Mouse (Mus musculus): Measurements from ENCODE around the gene Csad. TPM values are rescaled to one million over a fixed set of nuclear protein-coding genes. Genes with fewer than 3 reads are reported as not detected.
A peak's percentile ranks its signal among the peaks of the same experiment; 100 is the strongest.

Gene Csad
- polyA plus RNA-seq, 1 experiment, result not detected

DNA sequence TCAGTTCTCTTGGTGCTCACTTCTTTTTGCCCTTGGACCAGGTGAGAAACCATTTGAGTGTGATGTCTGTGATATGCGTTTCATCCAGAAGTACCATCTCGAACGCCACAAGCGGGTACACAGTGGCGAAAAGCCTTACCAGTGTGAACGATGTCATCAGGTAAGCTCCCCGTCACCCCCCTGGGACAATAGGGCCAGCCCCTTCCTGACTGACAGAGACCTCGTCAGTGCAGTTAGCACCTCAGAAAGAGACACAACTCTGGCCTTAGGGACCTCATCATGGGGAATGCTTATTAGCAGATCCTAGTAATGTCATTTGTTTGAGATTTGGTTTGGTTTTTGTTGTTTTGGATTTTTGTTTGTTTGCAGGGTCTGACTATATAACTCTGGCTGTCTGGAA, 4.6 kb upstream of the Csad start:
- WGBS, result 87% methylated on average over 8 of the region's 8 CpGs
- TF ChIP-seq POLR2A (IDR thresholded peaks at IDR 0.05; ENCODE audit: insufficient read depth, low read depth, low read length) (no peak), CTCF (IDR thresholded peaks at IDR 0.05; ENCODE audit: insufficient read depth, low read depth, low read length) (no peak)
- Histone ChIP-seq H3K27ac (ENCODE audit: insufficient read depth, low read depth, low read length) (no peak overlapping the region), H3K4me3 (ENCODE audit: insufficient read depth, low read depth, low read length) (no peak overlapping the region), H3K4me1 (ENCODE audit: control insufficient read depth, insufficient read depth, low read length) (peaks cover 28% of the 10 kb centered on the region)

DNA sequence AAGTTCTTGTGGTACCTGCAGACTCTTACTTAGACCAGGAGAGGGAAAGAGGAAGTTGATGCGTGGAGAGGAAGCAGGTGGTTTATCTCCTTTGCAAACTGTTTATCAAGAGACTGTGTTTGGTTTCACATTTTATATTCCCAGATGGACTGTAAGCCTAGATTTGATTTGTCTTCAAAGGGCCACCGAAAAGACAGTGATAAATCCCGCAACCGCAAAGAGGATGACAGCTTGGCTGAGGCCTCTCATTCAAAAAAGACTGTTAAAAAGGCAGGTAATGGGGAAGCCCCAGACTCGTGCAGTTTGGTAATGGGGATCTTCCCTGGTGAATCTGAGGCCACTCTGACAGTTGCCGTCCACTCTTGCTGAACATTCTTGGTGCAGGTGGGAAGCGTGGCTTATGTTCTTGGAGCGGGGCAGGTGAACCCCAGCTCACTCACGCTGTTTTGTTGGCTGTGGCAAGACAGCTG, 3.6 kb upstream of the Csad start:
- Histone ChIP-seq H3K4me3 (ENCODE audit: insufficient read depth, low read depth, low read length) (no peak overlapping the region), H3K27ac (ENCODE audit: insufficient read depth, low read depth, low read length) (no peak overlapping the region), H3K4me1 (ENCODE audit: control insufficient read depth, insufficient read depth, low read length) (peaks cover 28% of the 10 kb centered on the region)
- 89% methylated on average over 9 of the region's 9 CpGs for WGBS
- TF ChIP-seq POLR2A (IDR thresholded peaks at IDR 0.05; ENCODE audit: insufficient read depth, low read depth, low read length) (no peak), CTCF (IDR thresholded peaks at IDR 0.05; ENCODE audit: insufficient read depth, low read depth, low read length) (no peak)

DNA sequence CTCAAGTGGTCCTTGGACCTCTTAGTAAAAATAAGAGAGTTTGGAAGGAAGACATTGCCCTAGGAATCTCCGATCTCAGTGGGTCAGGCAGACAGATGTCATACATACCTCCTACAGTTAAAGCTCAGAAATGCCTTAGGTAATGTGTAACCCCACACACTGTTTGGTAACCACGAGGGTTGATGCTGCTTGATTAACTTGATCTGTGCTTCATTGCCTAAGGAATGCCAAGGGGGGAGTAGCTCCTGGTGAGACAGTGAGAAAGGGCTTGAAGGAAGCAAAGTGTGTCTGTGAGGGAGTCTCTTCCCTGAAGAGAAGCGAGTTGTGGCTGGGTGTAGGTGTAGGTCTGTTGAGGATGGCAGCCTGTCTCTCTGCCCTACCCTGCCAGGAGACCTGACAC, 2.8 kb upstream of the Csad start:
- Histone ChIP-seq H3K4me1 (ENCODE audit: control insufficient read depth, insufficient read depth, low read length) (peaks cover 28% of the 10 kb centered on the region), H3K4me3 (ENCODE audit: insufficient read depth, low read depth, low read length) (no peak overlapping the region), H3K27ac (ENCODE audit: insufficient read depth, low read depth, low read length) (no peak overlapping the region)
- WGBS, result 61% methylated on average over 3 of the region's 3 CpGs
- TF ChIP-seq POLR2A (IDR thresholded peaks at IDR 0.05; ENCODE audit: insufficient read depth, low read depth, low read length) (no peak), CTCF (IDR thresholded peaks at IDR 0.05; ENCODE audit: insufficient read depth, low read depth, low read length) (no peak)

DNA sequence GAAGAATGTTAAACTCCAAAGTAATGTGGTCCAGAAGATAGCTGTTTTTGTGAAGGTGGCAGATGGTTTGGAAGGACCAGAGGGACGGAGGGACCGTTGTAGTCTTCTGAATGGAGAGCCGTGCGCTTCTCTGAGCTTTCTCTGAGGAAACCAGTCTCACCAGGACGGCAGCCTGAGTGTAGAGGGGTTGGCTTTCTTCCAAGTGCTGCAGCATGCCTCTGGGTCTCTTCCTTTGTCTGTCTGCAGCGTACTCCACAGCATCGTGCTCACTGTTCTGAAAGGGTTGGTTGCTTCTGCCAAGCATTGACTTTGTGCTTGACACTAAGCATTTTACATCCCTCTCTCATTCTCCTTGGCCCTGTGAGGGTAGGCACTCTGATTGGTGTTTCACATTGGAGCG, 1.3 kb upstream of the Csad start:
- H3K4me1 ChIP-seq (ENCODE audit: control insufficient read depth, insufficient read depth, low read length), result peaks cover 26% of the 10 kb centered on the region
- WGBS, result 7% methylated on average over 8 of the region's 8 CpGs
- TF ChIP-seq CTCF (IDR thresholded peaks at IDR 0.05; ENCODE audit: insufficient read depth, low read depth, low read length) (no peak), POLR2A (IDR thresholded peaks at IDR 0.05; ENCODE audit: insufficient read depth, low read depth, low read length) (no peak)
- H3K27ac ChIP-seq (ENCODE audit: insufficient read depth, low read depth, low read length), result peak overlapping the region; percentile 54
- H3K4me3 ChIP-seq (ENCODE audit: insufficient read depth, low read depth, low read length), result peak overlapping the region; percentile 9; the same call in 1 of the 2 replicates

- under 1% methylated on average over 48 of the region's 72 CpGs for WGBS
- Histone ChIP-seq H3K4me3 (ENCODE audit: insufficient read depth, low read depth, low read length) (peak overlapping the region; percentile 97), H3K27ac (ENCODE audit: insufficient read depth, low read depth, low read length) (peak overlapping the region; percentile 92), H3K4me1 (ENCODE audit: control insufficient read depth, insufficient read depth, low read length) (peaks cover 19% of the 10 kb centered on the region)
- TF ChIP-seq CTCF (IDR thresholded peaks at IDR 0.05; ENCODE audit: insufficient read depth, low read depth, low read length), result no peak
- no peak; the same call in 1 of the 2 replicates for TF ChIP-seq POLR2A (IDR thresholded peaks at IDR 0.05; ENCODE audit: insufficient read depth, low read depth, low read length)
Observed at GRCm38 (mm10) chr15:102203835-102204381, 616 bp downstream of the Csad start.

GRCm38 (mm10) chr15:102202971-102203834, 1.3 kb downstream of the Csad start, which contains the start of gene Zfp740:
Gene Zfp740 (plus strand): TSS chr15:102203249.
- under 1% methylated on average over 68 of the region's 68 CpGs for WGBS

GRCm38 (mm10) chr15:102198841-102199240, 5.7 kb downstream of the Csad start:
- no peak overlapping the region for H3K4me3 ChIP-seq (ENCODE audit: insufficient read depth, low read depth, low read length)
- no peak for TF ChIP-seq CTCF (IDR thresholded peaks at IDR 0.05; ENCODE audit: insufficient read depth, low read depth, low read length)
- no peak for TF ChIP-seq POLR2A (IDR thresholded peaks at IDR 0.05; ENCODE audit: insufficient read depth, low read depth, low read length)
- 73% methylated on average over 4 of the region's 4 CpGs for WGBS
- H3K27ac ChIP-seq (ENCODE audit: insufficient read depth, low read depth, low read length), result no peak overlapping the region
- H3K4me1 ChIP-seq (ENCODE audit: control insufficient read depth, insufficient read depth, low read length), result no peaks in the 10 kb centered on the region

More at GRCm38 (mm10) chr15:102202971-102203834, 1.3 kb downstream of the Csad start, which contains the start of gene Zfp740:
- TF ChIP-seq CTCF (IDR thresholded peaks at IDR 0.05; ENCODE audit: insufficient read depth, low read depth, low read length) (no peak), POLR2A (IDR thresholded peaks at IDR 0.05; ENCODE audit: insufficient read depth, low read depth, low read length) (peak; percentile 78)
- peaks cover 17% of the 10 kb centered on the region for H3K4me1 ChIP-seq (ENCODE audit: control insufficient read depth, insufficient read depth, low read length)
- peak within 1 kb of the TSS; percentile 97 for H3K4me3 ChIP-seq (ENCODE audit: insufficient read depth, low read depth, low read length)
- H3K27ac ChIP-seq (ENCODE audit: insufficient read depth, low read depth, low read length), result peak within 1 kb of the TSS; percentile 98

- WGBS, result 81% methylated on average over 4 of the region's 4 CpGs
- no peak overlapping the region for H3K27ac ChIP-seq (ENCODE audit: insufficient read depth, low read depth, low read length)
- TF ChIP-seq CTCF (IDR thresholded peaks at IDR 0.05; ENCODE audit: insufficient read depth, low read depth, low read length) (no peak), POLR2A (IDR thresholded peaks at IDR 0.05; ENCODE audit: insufficient read depth, low read depth, low read length) (no peak)
- no peak overlapping the region for H3K4me3 ChIP-seq (ENCODE audit: insufficient read depth, low read depth, low read length)
- H3K4me1 ChIP-seq (ENCODE audit: control insufficient read depth, insufficient read depth, low read length), result no peaks in the 10 kb centered on the region
Observed at GRCm38 (mm10) chr15:102195373-102195772, 9.2 kb downstream of the Csad start.

GRCm38 (mm10) chr15:102194439-102194838, 10.1 kb downstream of the Csad start:
- Histone ChIP-seq H3K4me3 (ENCODE audit: insufficient read depth, low read depth, low read length) (no peak overlapping the region), H3K27ac (ENCODE audit: insufficient read depth, low read depth, low read length) (no peak overlapping the region), H3K4me1 (ENCODE audit: control insufficient read depth, insufficient read depth, low read length) (no peaks in the 10 kb centered on the region)
- 73% methylated on average over 4 of the region's 4 CpGs for WGBS
- no peak for TF ChIP-seq CTCF (IDR thresholded peaks at IDR 0.05; ENCODE audit: insufficient read depth, low read depth, low read length)
- no peak for TF ChIP-seq POLR2A (IDR thresholded peaks at IDR 0.05; ENCODE audit: insufficient read depth, low read depth, low read length)

Measured in olfactory bulb, adult 2 months (tissue).